Mouse (Mus musculus): ENCODE measurements around the gene Akap13. TPM values are rescaled to one million over a fixed set of nuclear protein-coding genes. Genes with fewer than 3 reads are reported as not detected.
A peak's percentile ranks its signal among the peaks of the same experiment; 100 is the strongest.

Akap13 gene
- polyA plus RNA-seq, 1 experiment from 2014 or later: 48.5 TPM

- Histone ChIP-seq H3K27ac (no peak overlapping the region), H3K27me3 (no peaks in the 10 kb centered on the region), H3K36me3 (no peaks in the 10 kb centered on the region), H3K4me2 (replicated peaks) (no peak overlapping the region), H3K4me1 (peaks cover 29% of the 10 kb centered on the region; the same call in 1 of the 2 replicates), H3K4me3 (no peak overlapping the region), H3K9ac (no peak overlapping the region), H3K9me3 (no peaks in the 10 kb centered on the region)
- ATAC-seq (ENCODE audit: insufficient number of reproducible peaks, insufficient read depth, low FRiP score, low TSS enrichment): no peak
Measured at GRCm38 (mm10) chr7:75524789-75525569, 69.6 kb downstream of the Akap13 start.

DNA sequence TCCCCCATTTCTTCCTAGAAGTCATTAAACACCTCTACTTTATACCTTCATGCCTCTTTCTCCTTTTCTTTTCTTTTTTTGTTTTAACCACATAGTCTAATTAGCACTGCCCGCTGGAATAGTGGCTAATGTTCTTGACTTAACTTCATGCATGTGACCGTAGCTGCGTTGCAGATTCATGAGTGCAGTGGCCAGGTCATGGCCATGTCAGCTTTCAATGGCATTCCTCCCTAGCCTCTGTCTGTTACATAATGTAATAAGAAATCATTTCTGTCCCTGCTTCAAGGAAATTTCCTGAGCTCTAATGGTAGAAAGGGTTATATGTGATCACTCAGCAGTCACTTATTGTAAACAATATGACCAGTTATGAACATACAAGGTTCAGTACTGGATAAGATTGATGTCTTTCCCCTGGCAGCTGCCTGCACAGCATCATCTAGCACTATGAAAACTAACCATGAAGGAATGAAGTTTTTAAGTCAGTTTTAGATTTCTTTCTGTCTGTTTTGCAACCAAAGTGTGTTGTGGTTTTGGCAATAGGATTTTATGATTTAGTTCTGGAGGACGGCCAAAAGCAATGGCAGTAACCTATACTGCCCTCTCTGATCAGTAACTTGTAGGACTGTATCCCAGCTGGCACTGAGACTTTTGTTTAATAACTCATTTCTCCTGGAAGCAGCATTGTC lies 70.5 kb downstream of the Akap13 start:
- 74% methylated on average over 4 of the region's 4 CpGs for WGBS
- Histone ChIP-seq H3K36me3 (no peaks in the 10 kb centered on the region), H3K9me3 (no peaks in the 10 kb centered on the region), H3K4me1 (peaks cover 29% of the 10 kb centered on the region; the same call in 1 of the 2 replicates), H3K27ac (no peak overlapping the region), H3K9ac (no peak overlapping the region), H3K4me2 (replicated peaks) (no peak overlapping the region), H3K4me3 (no peak overlapping the region), H3K27me3 (no peaks in the 10 kb centered on the region)
- ATAC-seq (ENCODE audit: insufficient number of reproducible peaks, insufficient read depth, low FRiP score, low TSS enrichment): 0 out of 2 replicates have a peak, but pooled peaks have one; percentile 35

DNA sequence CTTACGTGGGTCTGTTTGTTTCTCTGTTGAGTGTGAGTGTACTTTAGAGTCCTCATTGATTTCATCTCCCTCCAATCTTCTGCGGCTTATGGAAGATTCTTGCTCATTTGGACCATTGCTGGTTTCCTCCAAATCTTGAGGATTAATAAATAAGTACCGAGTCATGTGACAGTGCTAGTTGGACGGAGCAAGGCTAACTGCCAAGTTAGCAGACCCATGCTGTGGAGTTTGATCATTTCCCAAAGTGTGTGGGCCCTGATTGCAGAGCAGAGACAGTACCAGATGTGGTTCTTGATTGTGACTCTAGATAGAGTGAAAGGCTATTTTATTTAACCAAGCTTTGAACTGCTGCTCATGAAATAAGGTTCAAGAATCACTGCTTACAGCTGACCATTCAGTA lies 73.4 kb downstream of the Akap13 start:
- H3K36me3 ChIP-seq: no peaks in the 10 kb centered on the region
- no peak overlapping the region for H3K4me2 ChIP-seq (replicated peaks)
- no peak for ATAC-seq (ENCODE audit: insufficient number of reproducible peaks, insufficient read depth, low FRiP score, low TSS enrichment)
- H3K4me1 ChIP-seq: peaks cover 24% of the 10 kb centered on the region; the same call in 1 of the 2 replicates
- H3K27me3 ChIP-seq: no peaks in the 10 kb centered on the region
- no peak overlapping the region for H3K9ac ChIP-seq
- no peak overlapping the region for H3K27ac ChIP-seq
- no peaks in the 10 kb centered on the region for H3K9me3 ChIP-seq
- no peak overlapping the region for H3K4me3 ChIP-seq
- 89% methylated on average over 4 of the region's 4 CpGs for WGBS

DNA sequence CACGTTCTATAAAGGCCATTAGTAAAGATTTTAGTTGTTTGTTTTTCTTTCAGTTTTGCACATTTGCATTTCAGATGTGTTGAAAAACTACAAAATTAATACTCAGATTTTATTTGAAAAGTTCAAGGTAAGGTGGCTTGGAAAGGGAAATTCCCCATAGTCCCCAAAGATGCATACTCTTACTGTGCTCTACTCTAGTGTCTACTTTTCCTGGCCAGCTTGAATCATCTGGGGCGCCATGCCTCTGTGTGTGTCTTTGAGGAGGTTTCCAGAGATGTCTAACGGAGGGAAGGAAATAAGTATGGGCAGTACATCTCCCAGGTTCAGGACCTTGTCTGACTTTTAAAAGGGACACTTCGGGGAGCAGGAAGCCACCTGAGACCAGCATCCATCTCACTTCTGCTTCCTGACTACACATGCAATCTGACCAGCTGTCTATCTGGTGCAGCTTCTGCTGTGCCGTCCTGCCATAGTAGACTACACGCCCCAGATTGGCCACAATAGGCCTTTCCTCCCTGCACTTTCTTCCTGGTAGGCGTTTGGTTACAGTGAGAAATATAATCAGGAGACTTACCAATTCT lies 74.6 kb downstream of the Akap13 start:
- Histone ChIP-seq H3K4me2 (replicated peaks) (no peak overlapping the region), H3K9me3 (no peaks in the 10 kb centered on the region), H3K27ac (no peak overlapping the region), H3K27me3 (no peaks in the 10 kb centered on the region), H3K9ac (no peak overlapping the region), H3K4me1 (peaks cover 21% of the 10 kb centered on the region; the same call in 1 of the 2 replicates), H3K4me3 (no peak overlapping the region), H3K36me3 (no peaks in the 10 kb centered on the region)
- WGBS: 88% methylated on average over 7 of the region's 7 CpGs
- ATAC-seq (ENCODE audit: insufficient number of reproducible peaks, insufficient read depth, low FRiP score, low TSS enrichment): no peak

GRCm38 (mm10) chr7:75530642-75531041 lies 75.3 kb downstream of the Akap13 start:
- no peak for ATAC-seq (ENCODE audit: insufficient number of reproducible peaks, insufficient read depth, low FRiP score, low TSS enrichment)
- no peak overlapping the region for H3K4me3 ChIP-seq
- H3K4me1 ChIP-seq: peaks cover 20% of the 10 kb centered on the region; the same call in 1 of the 2 replicates
- no peak overlapping the region for H3K27ac ChIP-seq
- no peaks in the 10 kb centered on the region for H3K27me3 ChIP-seq
- 92% methylated on average over 3 of the region's 3 CpGs for WGBS
- no peak overlapping the region for H3K9ac ChIP-seq
- H3K36me3 ChIP-seq: no peaks in the 10 kb centered on the region
- no peak overlapping the region for H3K4me2 ChIP-seq (replicated peaks)
- H3K9me3 ChIP-seq: no peaks in the 10 kb centered on the region

- H3K9me3 ChIP-seq: no peaks in the 10 kb centered on the region
- H3K27ac ChIP-seq: no peak overlapping the region
- no peak for ATAC-seq (ENCODE audit: insufficient number of reproducible peaks, insufficient read depth, low FRiP score, low TSS enrichment)
- H3K36me3 ChIP-seq: no peaks in the 10 kb centered on the region
- no peaks in the 10 kb centered on the region for H3K27me3 ChIP-seq
- no peak overlapping the region for H3K9ac ChIP-seq
- no peak overlapping the region for H3K4me2 ChIP-seq (replicated peaks)
- H3K4me3 ChIP-seq: no peak overlapping the region
- WGBS: 93% methylated on average over 5 of the region's 5 CpGs
- H3K4me1 ChIP-seq: peaks cover 2% of the 10 kb centered on the region; the same call in 1 of the 2 replicates
Measured at GRCm38 (mm10) chr7:75533079-75533478, 77.7 kb downstream of the Akap13 start.

DNA sequence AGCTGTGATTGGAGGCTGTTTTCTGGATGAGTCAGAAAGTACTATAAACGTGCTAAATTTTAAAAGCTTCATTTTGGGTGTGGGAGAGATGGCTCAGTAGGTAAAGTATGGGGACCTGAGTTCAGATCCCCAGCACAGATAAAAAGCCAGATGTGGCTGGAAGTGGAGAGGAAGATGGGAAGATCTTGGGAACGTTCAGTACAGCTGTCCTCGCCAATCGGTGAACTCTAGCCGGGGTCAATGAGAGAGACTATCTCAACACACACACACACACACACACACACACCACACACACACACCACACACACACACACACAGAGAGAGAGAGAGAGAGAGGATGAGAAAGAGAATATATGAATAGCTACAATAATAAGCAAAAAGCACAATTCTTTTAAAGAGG lies 81.0 kb downstream of the Akap13 start:
- Histone ChIP-seq H3K9ac (no peak overlapping the region), H3K4me3 (no peak overlapping the region)
- ATAC-seq (ENCODE audit: insufficient number of reproducible peaks, insufficient read depth, low FRiP score, low TSS enrichment): no peak

GRCm38 (mm10) chr7:75537567-75537966 lies 82.2 kb downstream of the Akap13 start:
- ATAC-seq (ENCODE audit: insufficient number of reproducible peaks, insufficient read depth, low FRiP score, low TSS enrichment): no peak
- Histone ChIP-seq H3K27me3 (no peaks in the 10 kb centered on the region), H3K9ac (no peak overlapping the region), H3K4me1 (no peaks in the 10 kb centered on the region), H3K27ac (no peak overlapping the region), H3K4me3 (no peak overlapping the region), H3K9me3 (no peaks in the 10 kb centered on the region), H3K36me3 (no peaks in the 10 kb centered on the region), H3K4me2 (replicated peaks) (no peak overlapping the region)
- WGBS: 90% methylated on average over 2 of the region's 2 CpGs

More for the DNA sequence above, 81.0 kb downstream of the Akap13 start:
- Histone ChIP-seq H3K27me3 (no peaks in the 10 kb centered on the region), H3K27ac (no peak overlapping the region), H3K4me2 (replicated peaks) (no peak overlapping the region), H3K36me3 (no peaks in the 10 kb centered on the region), H3K9me3 (no peaks in the 10 kb centered on the region), H3K4me1 (no peaks in the 10 kb centered on the region)
- 79% methylated on average over 5 of the region's 5 CpGs for WGBS

- no peak for ATAC-seq (ENCODE audit: insufficient number of reproducible peaks, insufficient read depth, low FRiP score, low TSS enrichment)
- H3K36me3 ChIP-seq: no peaks in the 10 kb centered on the region
- WGBS: 84% methylated on average over 3 of the region's 3 CpGs
- H3K4me2 ChIP-seq (replicated peaks): no peak overlapping the region
- H3K4me3 ChIP-seq: no peak overlapping the region
- H3K27ac ChIP-seq: no peak overlapping the region
- H3K4me1 ChIP-seq: no peaks in the 10 kb centered on the region
- no peak overlapping the region for H3K9ac ChIP-seq
- no peaks in the 10 kb centered on the region for H3K9me3 ChIP-seq
- H3K27me3 ChIP-seq: no peaks in the 10 kb centered on the region
Measured at GRCm38 (mm10) chr7:75538513-75538912, 83.2 kb downstream of the Akap13 start.

GRCm38 (mm10) chr7:75539168-75539567 lies 83.8 kb downstream of the Akap13 start:
- 73% methylated on average over 3 of the region's 3 CpGs for WGBS
- Histone ChIP-seq H3K4me2 (replicated peaks) (no peak overlapping the region), H3K27me3 (no peaks in the 10 kb centered on the region), H3K27ac (no peak overlapping the region), H3K36me3 (no peaks in the 10 kb centered on the region), H3K9me3 (no peaks in the 10 kb centered on the region), H3K4me1 (no peaks in the 10 kb centered on the region), H3K4me3 (no peak overlapping the region), H3K9ac (no peak overlapping the region)
- no peak for ATAC-seq (ENCODE audit: insufficient number of reproducible peaks, insufficient read depth, low FRiP score, low TSS enrichment)

GRCm38 (mm10) chr7:75549856-75550255 lies 94.5 kb downstream of the Akap13 start:
- Histone ChIP-seq H3K4me1 (no peaks in the 10 kb centered on the region; the same call in 1 of the 2 replicates), H3K9me3 (no peaks in the 10 kb centered on the region), H3K27ac (0 out of 2 replicates have a peak overlapping the region, but pooled peaks have one; percentile 13), H3K9ac (no peak overlapping the region), H3K36me3 (0 out of 2 replicates have a peak, but pooled peaks cover 3% of the 10 kb centered on the region), H3K4me2 (replicated peaks) (no peak overlapping the region), H3K27me3 (no peaks in the 10 kb centered on the region), H3K4me3 (no peak overlapping the region)
- 69% methylated on average over 3 of the region's 3 CpGs for WGBS
- no peak for ATAC-seq (ENCODE audit: insufficient number of reproducible peaks, insufficient read depth, low FRiP score, low TSS enrichment)

Measured in embryonic facial prominence, embryonic 12.5 days (tissue).